Mouse (Mus musculus) lung, postnatal 10 days (tissue): ENCODE measurements around the gene 1110017D15Rik.
"Not testable (repeated sequence)": the region's sequence is repeated elsewhere in the genome, so short reads cannot be mapped to it uniquely, and the experiment has no call there.

Experiments used
- DNase-seq: peaks from one replicate; pipeline ENCODE4 v3.0.0; 2021

The 1110017D15Rik gene

DNA sequence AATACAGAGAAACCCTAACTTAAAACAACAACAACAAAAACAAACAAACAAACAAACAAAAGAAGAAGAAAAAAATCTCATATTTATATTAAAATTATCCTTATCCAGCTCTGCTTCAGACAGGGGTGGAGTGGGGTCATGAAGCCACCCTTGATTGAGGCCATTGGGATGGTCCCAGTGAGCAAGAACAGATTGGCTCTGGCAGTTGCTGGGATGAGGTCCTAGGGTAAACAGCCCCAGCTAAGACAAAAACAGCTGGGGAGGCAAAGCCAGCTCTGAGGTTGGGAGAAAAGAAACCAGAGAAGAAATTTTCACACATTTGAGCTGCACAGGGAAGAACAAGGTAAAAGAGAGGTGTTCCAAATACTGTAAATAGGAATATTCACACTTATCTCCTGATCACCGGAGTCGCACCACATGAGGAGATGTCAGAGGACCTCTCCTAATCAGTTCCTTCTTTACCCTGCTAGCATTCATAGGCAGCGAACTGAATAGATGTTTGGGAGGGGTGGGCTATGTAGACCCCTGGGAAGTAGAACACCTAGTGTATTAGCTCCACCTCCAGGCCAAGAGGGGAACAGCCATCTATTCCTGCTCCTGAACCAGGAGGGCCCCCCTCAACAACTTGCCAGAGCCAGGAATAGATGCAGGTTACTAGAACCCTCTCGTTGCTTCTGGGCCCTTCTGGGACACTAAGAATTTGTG is 38.2 kb downstream of the 1110017D15Rik start:
- DNase-seq: no peak

- no peak for DNase-seq
These were observed 39.4 kb downstream of the 1110017D15Rik start for GRCm38 (mm10) chr4:41477648-41478160.

GRCm38 (mm10) chr4:41471384-41471689 is 45.8 kb downstream of the 1110017D15Rik start:
- DNase-seq: no peak

GRCm38 (mm10) chr4:41470684-41471383 is 46.3 kb downstream of the 1110017D15Rik start:
- DNase-seq: peak; percentile 13

DNA sequence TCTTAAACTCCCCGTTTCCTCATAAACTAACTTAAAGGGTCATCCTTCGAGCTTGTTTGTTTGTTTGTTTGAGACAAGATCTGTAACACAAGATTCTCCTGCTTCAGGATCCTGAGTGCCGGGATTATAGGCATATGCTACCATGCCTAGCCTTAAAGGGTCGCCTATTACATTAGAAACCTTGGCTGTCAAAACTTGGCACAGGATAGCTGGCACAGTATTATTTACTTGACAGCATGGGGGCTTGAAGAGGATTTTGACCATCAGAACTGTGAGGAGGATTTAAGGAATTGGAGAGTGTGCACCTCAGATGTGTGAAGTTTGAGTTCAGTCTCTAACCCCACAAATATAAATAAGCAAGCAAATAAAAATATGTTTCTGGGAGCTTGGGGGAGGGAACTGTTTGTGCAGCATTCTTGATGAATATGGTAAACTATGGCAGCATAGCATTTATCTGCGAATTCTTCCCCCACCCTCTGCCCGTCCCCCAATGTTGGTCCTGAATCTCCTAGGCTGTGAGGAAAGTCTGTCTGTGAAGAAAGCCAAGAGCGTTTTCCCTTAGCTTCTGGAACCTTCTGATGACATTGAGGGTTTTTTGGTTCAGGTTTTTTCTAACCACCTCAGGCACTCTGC is 47.0 kb downstream of the 1110017D15Rik start:
- DNase-seq: no peak

- no peak for DNase-seq
These were observed 47.9 kb downstream of the 1110017D15Rik start for GRCm38 (mm10) chr4:41469199-41469598.

GRCm38 (mm10) chr4:41468396-41469080 is 48.6 kb downstream of the 1110017D15Rik start:
- DNase-seq: peak; percentile 79

GRCm38 (mm10) chr4:41465287-41465665 is 51.9 kb downstream of the 1110017D15Rik start:
- DNase-seq: no peak

DNA sequence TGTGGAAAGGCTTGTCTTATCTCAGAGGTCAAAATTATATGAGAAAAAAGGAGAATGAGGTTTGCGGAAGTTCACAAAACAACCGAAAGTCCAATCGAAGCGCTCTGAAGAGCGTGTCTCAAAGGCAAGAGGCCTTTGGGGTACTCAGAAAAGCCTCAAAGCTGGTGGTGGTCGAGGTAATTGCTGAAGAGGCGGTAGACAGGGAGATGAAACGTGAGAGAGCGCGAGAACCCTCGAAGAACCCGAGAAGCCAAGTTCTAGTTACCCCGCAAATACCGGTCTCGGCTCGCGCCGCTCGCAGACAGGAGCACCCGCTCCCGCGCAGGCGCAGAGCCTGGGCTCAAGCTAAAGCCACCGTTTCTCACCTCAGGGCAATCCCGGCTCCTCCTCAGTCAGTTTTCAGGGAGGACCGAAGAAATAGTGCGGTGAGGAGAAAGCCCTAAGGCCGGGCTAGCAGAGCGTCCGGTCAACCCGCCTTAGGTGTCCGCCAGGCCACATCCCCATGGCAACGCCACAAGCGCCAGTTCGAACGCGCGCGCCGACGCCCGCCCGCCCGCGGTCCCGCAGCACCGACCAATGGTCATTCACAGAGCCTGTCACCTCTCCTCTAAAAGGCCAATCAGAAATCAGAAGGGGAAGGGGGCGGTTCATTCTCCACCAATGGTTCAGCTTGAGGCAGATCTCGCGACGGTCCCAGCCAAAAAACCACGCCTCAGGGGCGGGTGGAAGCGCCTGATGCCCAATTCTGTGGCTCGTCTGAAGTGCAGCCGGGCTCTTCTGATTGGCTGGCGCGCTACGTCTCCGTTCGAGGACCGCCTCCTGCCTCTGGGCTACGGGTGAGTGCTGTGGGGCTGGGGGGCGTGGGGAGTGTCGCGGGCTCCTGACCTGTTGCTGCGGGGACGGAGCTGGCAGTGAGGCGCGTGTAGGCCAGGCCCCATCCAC is 52.5 kb downstream of the 1110017D15Rik start, which contains the start of the genes Kif24 and Nudt2:
Kif24 (minus strand) TSS at position 543 of the 942 bp plus-strand sequence.
Nudt2 (plus strand) TSS at position 807 of the 942 bp plus-strand sequence.
- DNase-seq: peak; percentile 100

DNA sequence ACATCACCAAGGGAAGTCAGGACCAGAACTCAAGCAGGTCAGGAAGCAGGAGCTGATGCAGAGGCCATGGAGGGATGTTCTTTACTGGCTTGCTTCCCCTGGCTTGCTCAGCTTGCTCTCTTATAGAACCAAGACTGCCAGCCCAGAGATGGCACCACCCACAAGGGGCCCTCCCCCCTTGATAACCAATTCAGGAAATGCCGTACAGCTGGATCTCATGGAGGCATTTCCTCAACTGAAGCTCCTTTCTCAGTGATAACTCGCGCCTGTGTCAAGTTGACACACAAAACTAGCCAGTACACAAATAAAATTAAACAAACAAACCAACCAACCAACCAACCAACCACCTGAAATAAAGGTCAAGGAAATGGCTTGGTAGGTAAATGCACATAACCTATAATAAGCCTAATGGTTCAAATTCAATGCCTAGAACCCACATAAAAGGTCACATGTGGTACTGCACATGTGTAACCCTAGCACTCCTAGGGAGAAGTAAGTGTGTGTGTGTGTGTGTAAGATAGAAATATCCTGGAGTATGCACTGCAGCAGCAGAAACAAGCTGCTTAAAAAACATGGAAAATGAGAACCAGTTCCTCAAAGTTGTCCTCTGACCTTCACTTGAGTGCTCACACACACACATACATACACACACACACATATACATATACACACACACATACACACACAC is 53.9 kb downstream of the 1110017D15Rik start:
- DNase-seq: not testable (repeated sequence)

GRCm38 (mm10) chr4:41460690-41461089 is 56.4 kb downstream of the 1110017D15Rik start:
- no peak for DNase-seq
